Mouse (Mus musculus) olfactory bulb, adult 2 months (tissue): ENCODE results near the gene Chtop.

ENCODE experiments used
- CTCF ChIP-seq: fragments of 200-500 bp; IDR thresholded peaks from 2 replicates; pipeline ENCODE4 v1.5.1; 2012; ENCODE audit warnings: low read depth, mild to moderate bottlenecking, low read length, moderate library complexity; ENCODE audit not compliant: insufficient read depth
- POLR2A ChIP-seq: fragments of 200-500 bp; IDR thresholded peaks from 2 replicates; pipeline ENCODE4 v1.6.1; 2012; ENCODE audit warnings: mild to moderate bottlenecking, low read depth, low read length, moderate library complexity; ENCODE audit not compliant: insufficient read depth

GRCm38 (mm10) chr3:90459727-90460126, 49.6 kb downstream of the Chtop start:
- TF ChIP-seq CTCF: no peak
- TF ChIP-seq POLR2A: no peak
